Mouse (Mus musculus) C2C12 (cell line): Measurements from ENCODE around the gene Ccdc184. TPM values are rescaled to one million over a fixed set of nuclear protein-coding genes. Genes with fewer than 3 reads are reported as not detected.
A peak's percentile ranks its signal among the peaks of the same experiment; 100 is the strongest.

ENCODE experiments used
- H3K27me3 ChIP-seq: one replicate; pipeline ENCODE4 v1.6.1; 2011; ENCODE audit not compliant: control insufficient read depth, insufficient read depth, insufficient read length
- H3K36me3 ChIP-seq: one replicate; pipeline ENCODE4 v1.6.1; 2011; ENCODE audit not compliant: control insufficient read depth, insufficient read depth
- H3K4me3 ChIP-seq: one replicate; pipeline ENCODE4 v1.5.1; 2011; ENCODE audit warnings: mild to moderate bottlenecking, control low read depth; ENCODE audit not compliant: poor library complexity, insufficient read depth, severe bottlenecking
- H3K79me2 ChIP-seq: one replicate; pipeline ENCODE4 v1.6.1; 2011; ENCODE audit not compliant: control insufficient read depth, insufficient read depth
- H3K79me3 ChIP-seq: one replicate; pipeline ENCODE4 v1.6.1; 2011; ENCODE audit warnings: low read depth, control low read depth
- H3ac ChIP-seq: one replicate; pipeline ENCODE3; 2011; ENCODE audit warnings: low read depth; ENCODE audit not compliant: control insufficient read depth, insufficient read length
- CEBPB ChIP-seq: IDR thresholded peaks from one replicate; pipeline ENCODE4 v1.6.1; 2011; ENCODE audit warnings: low read depth, mild to moderate bottlenecking, control low read depth, moderate library complexity
- CTCF ChIP-seq: IDR thresholded peaks from one replicate; pipeline ENCODE4 v1.5.1; 2011; ENCODE audit not compliant: control insufficient read depth, insufficient read depth, insufficient read length
- FOSL1 ChIP-seq: IDR thresholded peaks from one replicate; pipeline ENCODE4 v1.8.0; 2011; ENCODE audit warnings: mild to moderate bottlenecking, low read length; ENCODE audit not compliant: poor library complexity, insufficient read depth, severe bottlenecking
- MAX ChIP-seq: IDR thresholded peaks from one replicate; pipeline ENCODE4 v1.6.1; 2011; ENCODE audit warnings: mild to moderate bottlenecking, control low read depth
- MYOD1 ChIP-seq: IDR thresholded peaks from one replicate; pipeline ENCODE4 v1.6.1; 2011; ENCODE audit warnings: low read depth; ENCODE audit not compliant: control insufficient read depth, insufficient read length
- MYOG ChIP-seq: IDR thresholded peaks from one replicate; pipeline ENCODE4 v1.6.1; 2011; ENCODE audit not compliant: control insufficient read depth, insufficient read length; ENCODE audit errors: extremely low read depth
- USF1 ChIP-seq: IDR thresholded peaks from one replicate; pipeline ENCODE4 v1.6.1; 2011; ENCODE audit warnings: low read depth, mild to moderate bottlenecking, control low read depth, moderate library complexity
- polyA plus RNA-seq: library from polyadenylated mRNA; unstranded; fragments of >200 nt; fragmentation: generic; extraction: Trizol; gene quantifications from one replicate; pipeline ENCODE4 v1.2.1, GENCODE M21; 2012; ENCODE audit warnings: missing spikeins

Ccdc184 gene
- polyA plus RNA-seq, 1 experiment = 1.1 TPM

- H3K79me2 ChIP-seq = peaks cover 19% of the 10 kb centered on the region
- H3K36me3 ChIP-seq = peaks cover 63% of the 10 kb centered on the region
- H3K4me3 ChIP-seq = no peak overlapping the region
- no peaks in the 10 kb centered on the region for H3K27me3 ChIP-seq
- TF ChIP-seq CEBPB = no peak
- TF ChIP-seq FOSL1 = no peak
- no peak overlapping the region for H3ac ChIP-seq
- peaks cover 11% of the 10 kb centered on the region for H3K79me3 ChIP-seq
These were observed 27.2 kb upstream of the Ccdc184 start for GRCm38 (mm10) chr15:98139763-98140162.

DNA sequence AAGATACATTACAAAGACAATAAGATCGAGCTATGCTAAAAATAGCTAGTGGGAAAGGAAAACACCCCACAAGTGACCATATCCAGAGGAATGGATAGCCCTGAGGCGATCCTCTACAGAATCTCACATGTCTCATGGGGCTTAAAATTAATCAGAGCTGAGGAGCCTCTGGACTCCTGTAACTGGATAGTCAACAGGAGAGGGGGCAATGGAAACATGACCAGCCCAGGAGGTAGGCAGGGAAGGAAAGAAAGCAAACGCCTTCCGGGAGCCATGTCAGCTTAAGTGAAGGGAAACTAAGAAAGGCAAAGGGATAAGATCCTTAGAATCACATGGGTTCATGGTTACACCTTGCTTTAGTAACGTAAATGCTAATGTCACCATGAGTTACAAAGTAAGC is 26.1 kb upstream of the Ccdc184 start:
- Histone ChIP-seq H3K4me3 (no peak overlapping the region), H3K36me3 (peaks cover 53% of the 10 kb centered on the region), H3ac (no peak overlapping the region), H3K27me3 (no peaks in the 10 kb centered on the region), H3K79me2 (peaks cover 26% of the 10 kb centered on the region), H3K79me3 (peaks cover 15% of the 10 kb centered on the region)
- TF ChIP-seq CEBPB (no peak), USF1 (no peak), FOSL1 (no peak), MAX (no peak), MYOD1 (no peak), MYOG (no peak), CTCF (no peak)

DNA sequence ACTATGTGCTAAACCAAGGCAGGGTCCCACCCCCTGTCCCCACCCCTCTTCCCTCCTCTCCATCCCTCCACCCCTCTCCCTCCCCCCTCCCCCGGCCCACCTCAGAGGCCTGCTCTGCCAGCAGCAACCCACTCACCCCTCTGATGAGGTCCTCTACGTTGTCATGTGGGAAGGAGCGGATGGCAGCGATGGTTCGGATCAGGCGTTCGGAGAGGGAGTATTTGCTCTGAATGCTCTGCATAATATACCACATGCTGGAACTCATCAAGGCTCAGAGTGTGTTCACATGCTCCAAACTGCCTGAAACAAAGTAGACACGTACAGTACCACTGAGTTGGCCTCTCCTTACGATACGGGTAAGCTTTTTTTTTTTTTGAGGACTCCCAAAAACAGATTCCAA is 24.4 kb upstream of the Ccdc184 start:
- Histone ChIP-seq H3K4me3 (no peak overlapping the region), H3ac (no peak overlapping the region), H3K27me3 (no peaks in the 10 kb centered on the region), H3K79me3 (peaks cover 15% of the 10 kb centered on the region), H3K36me3 (peaks cover 41% of the 10 kb centered on the region), H3K79me2 (peaks cover 26% of the 10 kb centered on the region)
- TF ChIP-seq MYOD1 (no peak), MYOG (no peak), USF1 (no peak), CTCF (no peak), MAX (no peak), CEBPB (no peak), FOSL1 (no peak)

DNA sequence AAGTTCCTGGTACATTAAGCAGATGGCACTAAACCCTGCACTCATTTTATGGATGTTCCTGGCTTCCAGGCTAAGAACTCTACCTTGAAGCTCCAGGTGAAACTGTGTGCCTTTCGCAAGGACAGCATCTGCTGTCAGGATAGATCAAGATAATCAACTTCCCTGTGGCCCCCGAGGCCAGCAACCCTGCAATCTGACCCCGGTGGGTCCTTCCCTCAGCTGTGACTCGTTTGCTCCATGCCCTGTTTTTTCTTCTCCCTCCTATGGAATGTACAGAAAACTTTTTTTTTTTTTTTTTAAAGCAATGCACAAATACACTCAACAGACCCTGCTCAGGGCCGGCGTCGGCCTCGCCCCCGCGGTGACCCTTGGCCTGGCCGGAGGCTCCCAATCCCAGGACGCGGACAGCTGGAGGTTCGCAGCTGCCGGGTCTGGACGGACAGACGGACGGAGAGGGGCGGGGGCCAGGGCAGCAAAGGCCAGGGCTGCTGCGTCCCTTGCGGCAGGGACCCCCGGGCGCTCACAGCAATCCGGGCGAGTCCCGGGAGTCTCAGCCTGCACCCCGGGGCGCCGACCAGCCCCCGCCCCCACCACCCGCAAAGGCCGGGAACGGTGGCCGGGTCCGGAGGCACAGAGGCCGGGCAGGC is 22.0 kb upstream of the Ccdc184 start:
- no peak for TF ChIP-seq FOSL1
- no peak for TF ChIP-seq MYOG
- TF ChIP-seq MAX = no peak
- TF ChIP-seq MYOD1 = no peak
- no peak for TF ChIP-seq USF1
- no peak for TF ChIP-seq CTCF
- no peak for TF ChIP-seq CEBPB
- Histone ChIP-seq H3K79me3 (peaks cover 15% of the 10 kb centered on the region), H3K4me3 (peak overlapping the region; percentile 98), H3ac (peak overlapping the region; percentile 72), H3K36me3 (peaks cover 22% of the 10 kb centered on the region), H3K79me2 (peaks cover 26% of the 10 kb centered on the region), H3K27me3 (no peaks in the 10 kb centered on the region)

- peak overlapping the region; percentile 98 for H3K4me3 ChIP-seq
- H3K79me3 ChIP-seq = peaks cover 15% of the 10 kb centered on the region
- TF ChIP-seq MAX (peak; percentile 70), CEBPB (no peak)
- H3K79me2 ChIP-seq = peaks cover 26% of the 10 kb centered on the region
- peaks cover 15% of the 10 kb centered on the region for H3K36me3 ChIP-seq
- peak overlapping the region; percentile 72 for H3ac ChIP-seq
- no peaks in the 10 kb centered on the region for H3K27me3 ChIP-seq
These were observed 21.3 kb upstream of the Ccdc184 start for GRCm38 (mm10) chr15:98145559-98146181.

- H3K79me3 ChIP-seq = peaks cover 12% of the 10 kb centered on the region
- no peak overlapping the region for H3ac ChIP-seq
- H3K4me3 ChIP-seq = no peak overlapping the region
- H3K79me2 ChIP-seq = peaks cover 21% of the 10 kb centered on the region
- H3K27me3 ChIP-seq = no peaks in the 10 kb centered on the region
- no peaks in the 10 kb centered on the region for H3K36me3 ChIP-seq
- no peak for TF ChIP-seq MYOD1
- TF ChIP-seq MYOG = no peak
- TF ChIP-seq CEBPB = no peak
- no peak for TF ChIP-seq FOSL1
- TF ChIP-seq USF1 = no peak
- TF ChIP-seq MAX = no peak
- no peak for TF ChIP-seq CTCF
These were observed 18.6 kb upstream of the Ccdc184 start for GRCm38 (mm10) chr15:98148356-98148755.
